Mouse (Mus musculus) MEL (cell line): ENCODE results near the gene Tfe3. TPM values are rescaled to one million over a fixed set of nuclear protein-coding genes. Genes with fewer than 3 reads are reported as not detected.

Experiments used
- DNase-seq: peaks from one replicate; pipeline ENCODE4 v3.0.0; 2011; ENCODE audit warnings: low read depth, low spot score
- H3K27ac ChIP-seq: 2 replicates; pipeline ENCODE4 v1.5.1; 2012; ENCODE audit warnings: low read depth, mild to moderate bottlenecking, control low read depth, low read length, moderate library complexity; ENCODE audit not compliant: control insufficient read depth
- H3K27me3 ChIP-seq, 2 experiments: fragments of 150-350 bp in 1 of 2; sonication (generic) in 1 of 2; 2 replicates each; pipeline ENCODE4 v1.6.1; 2012; ENCODE audit warnings: low read length in 2 of 2, mild to moderate bottlenecking in 2 of 2, improper control_type of control experiment in 1 of 2, moderate library complexity in 1 of 2; ENCODE audit not compliant: insufficient read depth in 2 of 2, control insufficient read depth in 1 of 2
- H3K36me3 ChIP-seq, 2 experiments: 2 replicates each; pipeline ENCODE4 v1.6.1; 2012 to 2014; ENCODE audit warnings: low read length in 2 of 2, improper control_type of control experiment in 1 of 2, inconsistent platforms in 1 of 2, mild to moderate bottlenecking in 1 of 2; ENCODE audit not compliant: insufficient read depth in 2 of 2, control insufficient read depth in 1 of 2
- H3K4me1 ChIP-seq, 2 experiments: fragments of 150-350 bp in 1 of 2; sonication (generic) in 1 of 2; 2 replicates each; pipeline ENCODE4 v1.6.1; 2012; ENCODE audit warnings: low read length in 2 of 2, improper control_type of control experiment in 1 of 2, mild to moderate bottlenecking in 1 of 2; ENCODE audit not compliant: insufficient read depth in 2 of 2, control insufficient read depth in 1 of 2
- H3K4me3 ChIP-seq, 2 experiments: fragments of 150-350 bp in 1 of 2; sonication (generic) in 1 of 2; 2 replicates each; pipeline ENCODE4 v1.5.1; 2012; ENCODE audit warnings: low read depth in 2 of 2, low read length in 2 of 2, mild to moderate bottlenecking in 2 of 2, moderate library complexity in 2 of 2, control low read depth in 1 of 2, improper control_type of control experiment in 1 of 2; ENCODE audit not compliant: control insufficient read depth in 1 of 2, insufficient read depth in 1 of 2
- H3K79me2 ChIP-seq: 2 replicates; pipeline ENCODE4 v1.6.1; 2012; ENCODE audit warnings: mild to moderate bottlenecking, low read length, moderate library complexity; ENCODE audit not compliant: control insufficient read depth, poor library complexity, insufficient read depth
- H3K9ac ChIP-seq: 2 replicates; pipeline ENCODE4 v1.6.1; 2012; ENCODE audit warnings: low read depth, mild to moderate bottlenecking, control low read depth, low read length, moderate library complexity; ENCODE audit not compliant: control insufficient read depth, poor library complexity, severe bottlenecking
- H3K9me3 ChIP-seq: fragments of 150-350 bp; sonication (generic); replicated peaks from 2 replicates; pipeline ENCODE4 v1.6.1; 2012; ENCODE audit warnings: mild to moderate bottlenecking, low read length, improper control_type of control experiment, moderate library complexity; ENCODE audit not compliant: insufficient read depth
- BHLHE40 ChIP-seq: IDR thresholded peaks from 2 replicates; pipeline ENCODE4 v1.6.1; 2012; ENCODE audit warnings: low read depth, mild to moderate bottlenecking, inconsistent platforms, low read length, improper control_type of control experiment, borderline replicate concordance
- CHD2 ChIP-seq: IDR thresholded peaks from 2 replicates; pipeline ENCODE4 v1.6.1; 2011; ENCODE audit warnings: low read length, improper control_type of control experiment
- CTCF ChIP-seq, 3 experiments: IDR thresholded peaks in 2 of 3; conservative IDR thresholded peaks in 1 of 3; 2 replicates each; pipeline ENCODE4 v1.5.1; 2011 to 2012; ENCODE audit warnings: low read length in 3 of 3, low read depth in 2 of 3, mild to moderate bottlenecking in 2 of 3, improper control_type of control experiment in 1 of 3, inconsistent platforms in 1 of 3, mixed read lengths in 1 of 3, moderate library complexity in 1 of 3; ENCODE audit not compliant: control insufficient read depth in 1 of 3, insufficient read depth in 1 of 3, poor library complexity in 1 of 3, severe bottlenecking in 1 of 3
- E2F4 ChIP-seq: IDR thresholded peaks from 2 replicates; pipeline ENCODE4 v1.6.1; 2011; ENCODE audit warnings: low read depth, low read length, improper control_type of control experiment, borderline replicate concordance
- ELF1 ChIP-seq: IDR thresholded peaks from 2 replicates; pipeline ENCODE4 v1.6.1; 2014; ENCODE audit warnings: low read depth, mild to moderate bottlenecking, inconsistent platforms, low read length, improper control_type of control experiment, moderate library complexity
- EP300 ChIP-seq, 2 experiments: IDR thresholded peaks; 2 replicates each; pipeline ENCODE4 v1.6.1; 2011; ENCODE audit warnings: improper control_type of control experiment in 2 of 2, low read length in 2 of 2, low read depth in 1 of 2, mild to moderate bottlenecking in 1 of 2
- GATA1 ChIP-seq: IDR thresholded peaks from 2 replicates; pipeline ENCODE4 v1.6.1; 2011; ENCODE audit warnings: low read depth, low read length, improper control_type of control experiment
- HCFC1 ChIP-seq: IDR thresholded peaks from 2 replicates; pipeline ENCODE4 v1.6.1; 2012; ENCODE audit warnings: low read depth, mild to moderate bottlenecking, inconsistent platforms, low read length, improper control_type of control experiment, moderate library complexity
- JUND ChIP-seq: IDR thresholded peaks from 2 replicates; pipeline ENCODE4 v1.6.1; 2011; ENCODE audit warnings: low read depth, mild to moderate bottlenecking, improper control_type of control experiment, low read length
- KAT2A ChIP-seq: conservative IDR thresholded peaks from 2 replicates; pipeline ENCODE4 v1.6.1; 2012; ENCODE audit warnings: low read depth, low read length, improper control_type of control experiment, inconsistent platforms
- MAX ChIP-seq: IDR thresholded peaks from 2 replicates; pipeline ENCODE4 v1.6.1; 2011; ENCODE audit warnings: low read length, improper control_type of control experiment
- MAZ ChIP-seq: IDR thresholded peaks from 2 replicates; pipeline ENCODE4 v1.6.1; 2012; ENCODE audit warnings: low read depth, mild to moderate bottlenecking, inconsistent platforms, low read length, improper control_type of control experiment
- MEF2A ChIP-seq: IDR thresholded peaks from 2 replicates; pipeline ENCODE4 v1.6.1; 2014; ENCODE audit warnings: low read depth, mild to moderate bottlenecking, inconsistent platforms, low read length, improper control_type of control experiment; ENCODE audit not compliant: poor library complexity, insufficient replicate concordance, severe bottlenecking; ENCODE audit errors: extremely low read depth
- MXI1 ChIP-seq: IDR thresholded peaks from 2 replicates; pipeline ENCODE4 v1.6.1; 2011; ENCODE audit warnings: mild to moderate bottlenecking, low read depth, low read length, improper control_type of control experiment
- MYC ChIP-seq: IDR thresholded peaks from 2 replicates; pipeline ENCODE4 v1.6.1; 2011; ENCODE audit warnings: low read depth, mild to moderate bottlenecking, low read length, improper control_type of control experiment, moderate library complexity
- NELFE ChIP-seq: IDR thresholded peaks from 2 replicates; pipeline ENCODE4 v1.6.1; 2011; ENCODE audit warnings: low read depth, low read length, improper control_type of control experiment
- NRF1 ChIP-seq: IDR thresholded peaks from 2 replicates; pipeline ENCODE4 v1.6.1; 2014; ENCODE audit warnings: low read depth, mild to moderate bottlenecking, inconsistent platforms, low read length, improper control_type of control experiment, moderate library complexity; ENCODE audit not compliant: poor library complexity, insufficient read depth, severe bottlenecking
- POLR2A ChIP-seq, 2 experiments: IDR thresholded peaks; 2 replicates each; pipeline ENCODE4 v1.6.1; 2011 to 2012; ENCODE audit warnings: low read length in 2 of 2, mild to moderate bottlenecking in 2 of 2, control low read depth in 1 of 2, improper control_type of control experiment in 1 of 2, low read depth in 1 of 2, moderate library complexity in 1 of 2; ENCODE audit not compliant: control insufficient read depth in 1 of 2, insufficient read depth in 1 of 2, poor library complexity in 1 of 2
- POLR2AphosphoS2 ChIP-seq: IDR thresholded peaks from 2 replicates; pipeline ENCODE4 v1.6.1; 2011; ENCODE audit warnings: low read length, improper control_type of control experiment
- POLR2AphosphoS5 ChIP-seq: IDR thresholded peaks from 2 replicates; pipeline ENCODE4 v1.6.1; 2012; ENCODE audit warnings: low read depth, borderline replicate concordance, mild to moderate bottlenecking, inconsistent platforms, low read length, moderate library complexity, mixed read lengths
- RAD21 ChIP-seq: IDR thresholded peaks from 2 replicates; pipeline ENCODE4 v1.6.1; 2011; ENCODE audit warnings: mild to moderate bottlenecking, low read depth, low read length, improper control_type of control experiment
- RCOR1 ChIP-seq: IDR thresholded peaks from 2 replicates; pipeline ENCODE4 v1.6.1; 2012; ENCODE audit warnings: low read depth, mild to moderate bottlenecking, inconsistent platforms, low read length, improper control_type of control experiment
- SIN3A ChIP-seq: IDR thresholded peaks from 2 replicates; pipeline ENCODE4 v1.6.1; 2012; ENCODE audit warnings: low read length, improper control_type of control experiment, inconsistent platforms
- SMC3 ChIP-seq: IDR thresholded peaks from 2 replicates; pipeline ENCODE4 v1.6.1; 2011; ENCODE audit warnings: low read depth, low read length, improper control_type of control experiment
- TBP ChIP-seq: IDR thresholded peaks from 2 replicates; pipeline ENCODE4 v1.8.0; 2011; ENCODE audit warnings: low read depth, low read length, improper control_type of control experiment
- TCF12 ChIP-seq: IDR thresholded peaks from 2 replicates; pipeline ENCODE4 v1.6.1; 2014; ENCODE audit warnings: low read depth, mild to moderate bottlenecking, inconsistent platforms, low read length, improper control_type of control experiment, moderate library complexity
- USF1 ChIP-seq: IDR thresholded peaks from 2 replicates; pipeline ENCODE4 v1.6.1; 2014; ENCODE audit warnings: low read depth, mild to moderate bottlenecking, inconsistent platforms, low read length, improper control_type of control experiment, moderate library complexity
- USF2 ChIP-seq, 2 experiments: IDR thresholded peaks; 2 replicates each; pipeline ENCODE4 v1.6.1; 2011 to 2012; ENCODE audit warnings: improper control_type of control experiment in 2 of 2, low read length in 2 of 2, borderline replicate concordance in 1 of 2, inconsistent platforms in 1 of 2, low read depth in 1 of 2, mild to moderate bottlenecking in 1 of 2; ENCODE audit not compliant: insufficient read depth in 1 of 2
- ZKSCAN1 ChIP-seq: IDR thresholded peaks from 2 replicates; pipeline ENCODE4 v1.6.1; 2012; ENCODE audit warnings: low read depth, mild to moderate bottlenecking, inconsistent platforms, low read length, improper control_type of control experiment, moderate library complexity
- ZMIZ1 ChIP-seq: IDR thresholded peaks from 2 replicates; pipeline ENCODE4 v1.6.1; 2012; ENCODE audit warnings: low read depth, mild to moderate bottlenecking, inconsistent platforms, low read length, improper control_type of control experiment, moderate library complexity
- polyA plus RNA-seq, 2 experiments: library from polyadenylated mRNA; stranded (reverse) in 1 of 2; unstranded in 1 of 2; fragments of >175 nt in 1 of 2; fragments of >200 nt in 1 of 2; gene quantifications; 2 replicates each; pipeline versions ENCODE4 v1.2.1 to v1.2.4; 2012; ENCODE audit warnings: low replicate concordance in 2 of 2, low read depth in 1 of 2; ENCODE audit not compliant: insufficient read length in 2 of 2, insufficient read depth in 1 of 2, missing spikeins in 1 of 2
- total RNA-seq: library from RNA; depleted of rRNA; stranded (reverse); fragments of 300-350 nt; gene quantifications from 2 replicates; pipeline ENCODE4 v1.2.3, GENCODE M21; 2012

Gene Tfe3
- total and polyA plus RNA-seq, 3 experiments: 20.6 to 64.7 TPM; not detected in 1

DNA sequence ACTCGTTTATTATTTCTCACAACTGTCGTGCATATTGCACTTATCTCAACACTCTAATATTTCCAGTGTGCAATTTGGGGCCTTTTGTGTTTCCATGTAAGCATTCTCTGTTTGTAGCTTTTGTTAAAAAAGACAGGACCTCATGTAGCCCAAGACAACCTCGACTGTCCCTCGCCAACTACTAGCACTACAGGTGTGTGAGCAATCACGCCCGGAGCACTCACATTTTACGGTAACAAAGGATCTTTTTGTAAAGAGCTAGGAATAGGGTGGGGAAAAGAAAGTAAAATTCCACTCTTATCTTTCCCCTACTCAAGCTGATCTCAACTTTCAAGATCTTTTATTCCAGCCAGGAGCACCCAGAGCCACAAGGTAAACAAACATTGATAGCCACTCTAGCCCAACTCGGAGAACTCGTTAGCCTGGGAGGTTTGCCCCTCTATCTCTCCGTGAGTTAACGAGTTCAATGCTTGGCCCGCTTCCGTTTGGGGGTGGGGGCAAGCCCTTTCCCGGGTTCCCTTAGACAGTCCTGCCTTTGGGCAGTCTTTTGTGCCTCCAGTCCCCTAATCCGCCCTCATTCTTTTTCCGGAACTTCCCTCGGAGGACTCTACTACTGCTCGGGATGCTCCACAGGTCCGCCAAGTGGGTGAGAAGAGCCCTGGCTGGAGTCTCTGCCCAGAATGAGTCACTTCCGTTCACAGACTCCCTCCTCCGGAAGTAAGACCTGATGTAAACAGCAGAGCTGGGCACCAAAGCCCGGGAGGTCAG is 40.7 kb upstream of the Tfe3 start, which contains the start of gene Gm45208:
TSS of gene Gm45208 (plus strand) at position 732 of the 768 bp plus-strand sequence.
- Histone ChIP-seq H3K9me3 (no peaks in the 10 kb centered on the region), H3K79me2 (peaks cover 6% of the 10 kb centered on the region), H3K27ac (peak within 1 kb of the TSS; percentile 92), H3K9ac (peak within 1 kb of the TSS; percentile 90), H3K4me1 (peaks cover 0 to 6% of the 10 kb centered on the region in 2 experiments; a peak in 2 of 4 replicates), H3K36me3 (no peaks in the 10 kb centered on the region), H3K27me3 (no peaks in the 10 kb centered on the region), H3K4me3 (peak within 1 kb of the TSS; percentile 79 to 86)
- DNase-seq: peak; percentile 94
- TF ChIP-seq HCFC1: peak; percentile 92
- 0 out of 2 replicates have a peak, but pooled peaks have one; percentile 11 for TF ChIP-seq GATA1
- no peak for TF ChIP-seq CTCF (IDR thresholded peaks at IDR 0.05 in 2 of 3, conservative IDR thresholded peaks at IDR 0.05 in 1 of 3; ENCODE audit: control insufficient read depth in 1 of 3, insufficient read depth in 1 of 3, low read depth in 2 of 3, low read length in 3 of 3, poor library complexity in 1 of 3, severe bottlenecking in 1 of 3)
- TF ChIP-seq BHLHE40: no peak
- peak; percentile 80; the same call in 1 of the 2 replicates for TF ChIP-seq TBP
- TF ChIP-seq USF2 (IDR thresholded peaks at IDR 0.05; ENCODE audit: borderline replicate concordance in 1 of 2, insufficient read depth in 1 of 2, low read depth in 1 of 2, low read length in 2 of 2): no peak
- no peak; the same call in 1 of the 2 replicates for TF ChIP-seq RCOR1
- no peak for TF ChIP-seq SMC3
- no peak for TF ChIP-seq MEF2A
- TF ChIP-seq NRF1: no peak
- TF ChIP-seq POLR2AphosphoS5: no peak
- no peak for TF ChIP-seq ZMIZ1
- no peak for TF ChIP-seq USF1
- TF ChIP-seq SIN3A: peak; percentile 98
- no peak for TF ChIP-seq E2F4
- TF ChIP-seq CHD2: no peak
- peak; percentile 70; the same call in 1 of the 2 replicates for TF ChIP-seq MAZ
- peak; percentile 69 for TF ChIP-seq KAT2A
- TF ChIP-seq MXI1: peak; percentile 81
- TF ChIP-seq MAX: peak; percentile 30; the same call in 1 of the 2 replicates
- TF ChIP-seq NELFE: peak; percentile 67; the same call in 1 of the 2 replicates
- peak; percentile 78; the same call in 1 of the 2 replicates for TF ChIP-seq JUND
- TF ChIP-seq TCF12: peak; percentile 52; the same call in 1 of the 2 replicates
- TF ChIP-seq POLR2A (IDR thresholded peaks at IDR 0.05; ENCODE audit: control insufficient read depth in 1 of 2, insufficient read depth in 1 of 2, low read depth in 1 of 2, low read length in 2 of 2, poor library complexity in 1 of 2): peak in 1 of 2 experiments; percentile 82; a peak in 2 of 4 replicates
- TF ChIP-seq POLR2AphosphoS2: peak; percentile 42; the same call in 1 of the 2 replicates
- TF ChIP-seq ELF1: peak; percentile 69
- peak; percentile 59; the same call in 1 of the 2 replicates for TF ChIP-seq MYC
- TF ChIP-seq EP300 (IDR thresholded peaks at IDR 0.05; ENCODE audit: low read depth in 1 of 2, low read length in 2 of 2): 0 out of 4 replicates have a peak, but pooled peaks of 1 of the 2 experiments have one; percentile 3
- TF ChIP-seq RAD21: no peak
- no peak for TF ChIP-seq ZKSCAN1
